Mouse (Mus musculus) ES-E14 (cell line): ENCODE measurements around the gene Dnaic2.

ENCODE experiments used
- HCFC1 ChIP-seq: IDR thresholded peaks from 2 replicates; pipeline ENCODE4 v1.6.1; 2012; ENCODE audit warnings: low read length, inconsistent platforms, borderline replicate concordance; ENCODE audit not compliant: insufficient read depth
- ZNF384 ChIP-seq: IDR thresholded peaks from 2 replicates; pipeline ENCODE4 v1.6.1; 2012; ENCODE audit warnings: low read depth, low read length, inconsistent platforms

- TF ChIP-seq ZNF384 (no peak), HCFC1 (no peak)
Measured at GRCm38 (mm10) chr11:114771896-114772295, 44.7 kb downstream of the Dnaic2 start.
